In genomic region chr14:54193354-54194133, GRCm38 (mm10) we compare ENCODE assay signal across 21 mouse cellular contexts.
DNase-seq lines count a peak whose midpoint lies in the region; ATAC-seq and TF ChIP-seq lines count a peak whose summit lies in the region.
"Had no signal": no experiment of that assay in that cellular context is flagged by ENCODE, and none has a peak within 500 bp of the region (broad histone marks: within the 10 kb centered on the region; RNA-seq: fewer than 3 reads in every experiment).

No protein-coding gene starts in this region.

- no peak for ATAC-seq in hindbrain, postnatal 0 days
- ATAC-seq in erythroblast, adult 5-6 weeks (replicated peaks; ENCODE audit: low FRiP score, poor library complexity, severe bottlenecking): no peak
- ATAC-seq: CD4-positive, CD25-positive, alpha-beta regulatory T cell, adult 4 months; intestine, embryonic 15.5 days; lung, postnatal 0 days; Patski had no signal

- H3K4me3 ChIP-seq in hindbrain, postnatal 0 days (ENCODE audit: low read length): no peak overlapping the region
- no peak overlapping the region for H3K4me3 ChIP-seq in hindbrain, embryonic 10.5 days
- peak overlapping the region; percentile 5; the same call in 1 of the 2 replicates for H3K4me3 ChIP-seq in spleen, adult 2 months (ENCODE audit: extremely low read depth, insufficient read depth, insufficient read length)
- H3K4me3 ChIP-seq: erythroblast, embryonic 14.5 days; forebrain, embryonic 13.5 days; intestine, embryonic 15.5 days; limb, embryonic 15.5 days; liver, embryonic 15.5 days had no signal

- TF ChIP-seq CTCF in hindbrain, postnatal 0 days (IDR thresholded peaks at IDR 0.05; ENCODE audit: low read depth): no peak
- no peak for TF ChIP-seq CTCF in spleen, adult 2 months (IDR thresholded peaks at IDR 0.05; ENCODE audit: extremely low read depth, insufficient read depth, insufficient read length, insufficient replicate concordance)

- TF ChIP-seq POLR2A in spleen, adult 2 months (IDR thresholded peaks at IDR 0.05; ENCODE audit: low read depth, low read length): no peak

- DNase-seq in heart, adult 11 months: peak; percentile 55
- DNase-seq in heart, adult 8-10 months (ENCODE audit: low spot score): no peak
- no peak for DNase-seq in hindbrain, postnatal 0 days (ENCODE audit: low spot score)
- DNase-seq in hindbrain, embryonic 10.5 days (ENCODE audit: low spot score): no peak
- no peak for DNase-seq in spleen, adult 2 months (ENCODE audit: low read depth in 1 of 2, low spot score in 2 of 2)
- no peak for DNase-seq in spleen, postnatal 4 days (ENCODE audit: low spot score in 2 of 2)
- peak; percentile 57 for DNase-seq in naive thymus-derived CD4-positive, alpha-beta T cell, adult 2 months (ENCODE audit: low read depth)
- DNase-seq: adrenal gland, postnatal 10 days; cerebellum, adult 9-10 months; heart, postnatal 4 days; spleen, adult 18-20 months; thymus, postnatal 4 days had no signal

- H3K4me2 ChIP-seq in hindbrain, postnatal 0 days (ENCODE audit: low read depth, low read length): no peak overlapping the region
- H3K4me2 ChIP-seq: forebrain, embryonic 13.5 days; intestine, embryonic 15.5 days; limb, embryonic 15.5 days; liver, embryonic 15.5 days had no signal

- no peaks in the 10 kb centered on the region for H3K27me3 ChIP-seq in hindbrain, postnatal 0 days (ENCODE audit: insufficient read depth, low read length)
- no peaks in the 10 kb centered on the region for H3K27me3 ChIP-seq in hindbrain, embryonic 10.5 days (ENCODE audit: insufficient read depth, poor library complexity, severe bottlenecking)
- H3K27me3 ChIP-seq in spleen, adult 2 months (ENCODE audit: control insufficient read depth, insufficient read depth, low read length): no peaks in the 10 kb centered on the region
- H3K27me3 ChIP-seq: forebrain, embryonic 13.5 days; intestine, embryonic 15.5 days; limb, embryonic 15.5 days; Patski had no signal

- no peaks in the 10 kb centered on the region for H3K36me3 ChIP-seq in hindbrain, postnatal 0 days (ENCODE audit: insufficient read depth, low read length)
- no peaks in the 10 kb centered on the region for H3K36me3 ChIP-seq in hindbrain, embryonic 10.5 days
- no peaks in the 10 kb centered on the region; the same call in 1 of the 2 replicates for H3K36me3 ChIP-seq in spleen, adult 2 months (ENCODE audit: control insufficient read depth, insufficient read depth, low read length)
- H3K36me3 ChIP-seq: intestine, embryonic 15.5 days; limb, embryonic 15.5 days; liver, embryonic 15.5 days had no signal

- no peaks in the 10 kb centered on the region for H3K9me3 ChIP-seq in hindbrain, postnatal 0 days (ENCODE audit: low read length)
- no peaks in the 10 kb centered on the region for H3K9me3 ChIP-seq in hindbrain, embryonic 10.5 days
- H3K9me3 ChIP-seq: forebrain, embryonic 13.5 days; intestine, embryonic 15.5 days; limb, embryonic 15.5 days; liver, embryonic 15.5 days had no signal

- peak overlapping the region; percentile 3; the same call in 1 of the 2 replicates for H3K27ac ChIP-seq in hindbrain, postnatal 0 days
- H3K27ac ChIP-seq in hindbrain, embryonic 10.5 days: no peak overlapping the region
- peak overlapping the region; percentile 36 for H3K27ac ChIP-seq in spleen, adult 2 months (ENCODE audit: insufficient read depth, low read length)
- H3K27ac ChIP-seq: forebrain, embryonic 13.5 days; limb, embryonic 15.5 days; liver, embryonic 15.5 days had no signal

- H3K4me1 ChIP-seq in hindbrain, postnatal 0 days (ENCODE audit: insufficient read depth, low read length): no peaks in the 10 kb centered on the region
- H3K4me1 ChIP-seq in hindbrain, embryonic 10.5 days (replicated peaks): peaks cover 34% of the 10 kb centered on the region
- H3K4me1 ChIP-seq in spleen, adult 2 months (ENCODE audit: control insufficient read depth, insufficient read depth, insufficient read length): no peaks in the 10 kb centered on the region
- H3K4me1 ChIP-seq: liver, embryonic 15.5 days had no signal

- H3K9ac ChIP-seq in hindbrain, postnatal 0 days (replicated peaks; ENCODE audit: low read length): no peak overlapping the region
- H3K9ac ChIP-seq: forebrain, embryonic 13.5 days; intestine, embryonic 15.5 days; limb, embryonic 15.5 days; liver, embryonic 15.5 days had no signal

- 75% methylated on average over 9 of the region's 9 CpGs for WGBS in hindbrain, postnatal 0 days
- 86% methylated on average over 9 of the region's 9 CpGs for WGBS in hindbrain, embryonic 10.5 days
- WGBS in spleen, adult 2 months: 76% methylated on average over 9 of the region's 9 CpGs

Comparison
In these comparisons a context has a peak if more than half of its experiments do, and no peak if none do; other contexts are left out.
1. DNase-seq: peak in heart, adult 11 months (single experiment) and naive thymus-derived CD4-positive, alpha-beta T cell, adult 2 months (single experiment); none in heart, adult 8-10 months (single experiment), hindbrain, postnatal 0 days (single experiment), hindbrain, embryonic 10.5 days (single experiment), spleen, adult 2 months (0 of 2) and spleen, postnatal 4 days (0 of 2).